Mouse (Mus musculus): ENCODE measurements around the gene Adgb. TPM values are rescaled to one million over a fixed set of nuclear protein-coding genes. Genes with fewer than 3 reads are reported as not detected.

The Adgb gene
- 0.41 TPM for polyA plus RNA-seq (2017; shearing (Covaris generic))

GRCm38 (mm10) chr10:10471961-10472610 lies at the start of gene Adgb:
Gene Adgb, minus strand, starts transcription at chr10:10472326.

Other genes starting within 250 kb of the Adgb start
- gene Rab32, start 85.9 kb upstream of the Adgb start, polyA plus RNA-seq (2017; shearing (Covaris generic)), result 1.7 TPM
- gene Gm10944, start 209.0 kb upstream of the Adgb start, polyA plus RNA-seq (2017; shearing (Covaris generic)), result not detected